Mouse (Mus musculus) neural tube, embryonic 12.5 days (tissue): ENCODE results near the gene Cdh1. TPM values are rescaled to one million over a fixed set of nuclear protein-coding genes. Genes with fewer than 3 reads are reported as not detected.

ENCODE experiments used
- ATAC-seq: fragments of 200-750 bp; cut with Nextera tagmentation; 2 replicates; pipeline ENCODE4 v1.8.0; 2017; ENCODE audit warnings: low read depth, mild to moderate bottlenecking, moderate TSS enrichment, moderate library complexity; ENCODE audit not compliant: low FRiP score
- H3K27ac ChIP-seq: fragments of 300-500 bp; sonication (generic); 2 replicates; pipeline ENCODE4 v1.5.1; 2016
- H3K27me3 ChIP-seq: fragments of 300-500 bp; sonication (generic); replicated peaks from 2 replicates; pipeline ENCODE4 v1.6.1; 2016; ENCODE audit warnings: mild to moderate bottlenecking
- H3K36me3 ChIP-seq: fragments of 300-500 bp; sonication (generic); 2 replicates; pipeline ENCODE4 v1.6.1; 2016; ENCODE audit warnings: mild to moderate bottlenecking
- H3K4me1 ChIP-seq: fragments of 300-500 bp; sonication (generic); 2 replicates; pipeline ENCODE4 v1.6.1; 2016
- H3K4me2 ChIP-seq: fragments of 300-500 bp; sonication (generic); replicated peaks from 2 replicates; pipeline ENCODE4 v1.6.1; 2016; ENCODE audit warnings: mild to moderate bottlenecking
- H3K4me3 ChIP-seq: fragments of 300-500 bp; sonication (generic); 2 replicates; pipeline ENCODE4 v1.5.1; 2016
- H3K9ac ChIP-seq: fragments of 300-500 bp; sonication (generic); 2 replicates; pipeline ENCODE4 v1.6.1; 2016; ENCODE audit warnings: mild to moderate bottlenecking
- H3K9me3 ChIP-seq: fragments of 300-500 bp; sonication (generic); 2 replicates; pipeline ENCODE4 v1.6.1; 2016; ENCODE audit warnings: mild to moderate bottlenecking
- WGBS: fragments of 180-500 bp; shearing (Covaris S2); methylation state at CpG from one replicate; pipeline ENCODE4 v1.1.7; 2016; 5-methylcytosine and 5-hydroxymethylcytosine counted together
- polyA plus RNA-seq: library from polyadenylated mRNA; unstranded; fragments of >200 nt; fragmentation: Nextera tagmentation; extraction: Ambion mirVana; gene quantifications from 2 replicates; pipeline ENCODE4 v1.2.1, GENCODE M21; 2016

Cdh1 gene
- polyA plus RNA-seq, 1 experiment from 2014 or later, result 3.4 TPM

DNA sequence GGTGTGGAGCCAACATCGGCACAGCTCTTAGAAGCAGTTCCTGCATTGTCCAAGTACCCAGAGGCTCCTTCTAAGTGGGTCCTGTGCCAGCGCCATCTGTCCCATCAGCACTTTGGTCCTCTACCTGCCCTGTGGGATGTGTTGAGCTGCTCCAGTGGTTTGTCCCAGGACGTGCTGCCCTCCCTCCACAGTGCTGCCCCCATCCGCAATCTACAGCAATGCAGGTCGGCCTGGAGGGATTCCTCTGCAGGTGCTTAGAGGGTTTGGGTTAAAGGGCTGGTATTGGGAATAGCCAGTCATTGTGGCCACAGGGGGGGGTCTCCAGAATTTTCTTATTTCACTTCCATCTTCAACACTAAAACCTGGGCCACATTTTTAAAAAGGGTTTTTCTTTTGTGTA lies 28.8 kb downstream of the Cdh1 start:
- no peak overlapping the region for H3K27ac ChIP-seq
- no peaks in the 10 kb centered on the region for H3K36me3 ChIP-seq
- no peak for ATAC-seq
- H3K4me3 ChIP-seq, result no peak overlapping the region
- H3K9ac ChIP-seq, result no peak overlapping the region
- no peaks in the 10 kb centered on the region for H3K27me3 ChIP-seq
- H3K4me1 ChIP-seq, result no peaks in the 10 kb centered on the region
- no peak overlapping the region for H3K4me2 ChIP-seq
- H3K9me3 ChIP-seq, result no peaks in the 10 kb centered on the region
- 46% methylated on average over 5 of the region's 5 CpGs for WGBS

DNA sequence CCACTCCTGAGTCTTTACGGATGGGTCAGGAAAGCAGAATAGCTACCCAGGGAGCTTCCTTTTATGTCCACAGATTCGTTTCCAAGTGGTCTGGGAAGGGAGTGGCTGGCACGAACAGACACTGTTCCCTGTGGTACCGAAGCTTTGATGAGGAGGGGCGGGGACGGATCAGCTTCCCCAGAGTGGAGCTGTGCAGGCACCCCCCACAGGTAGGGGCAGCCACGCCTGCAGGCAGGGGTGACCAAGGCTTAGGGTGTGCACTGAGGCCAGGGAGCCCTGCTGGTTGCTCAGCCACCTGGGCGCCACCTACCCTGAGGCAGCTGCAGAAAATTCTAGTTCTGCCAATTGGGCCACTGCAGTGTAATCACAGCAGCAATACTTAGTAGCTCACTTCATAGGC lies 29.5 kb downstream of the Cdh1 start:
- 13% methylated on average over 8 of the region's 8 CpGs for WGBS
- no peak overlapping the region for H3K4me3 ChIP-seq
- ATAC-seq, result no peak

DNA sequence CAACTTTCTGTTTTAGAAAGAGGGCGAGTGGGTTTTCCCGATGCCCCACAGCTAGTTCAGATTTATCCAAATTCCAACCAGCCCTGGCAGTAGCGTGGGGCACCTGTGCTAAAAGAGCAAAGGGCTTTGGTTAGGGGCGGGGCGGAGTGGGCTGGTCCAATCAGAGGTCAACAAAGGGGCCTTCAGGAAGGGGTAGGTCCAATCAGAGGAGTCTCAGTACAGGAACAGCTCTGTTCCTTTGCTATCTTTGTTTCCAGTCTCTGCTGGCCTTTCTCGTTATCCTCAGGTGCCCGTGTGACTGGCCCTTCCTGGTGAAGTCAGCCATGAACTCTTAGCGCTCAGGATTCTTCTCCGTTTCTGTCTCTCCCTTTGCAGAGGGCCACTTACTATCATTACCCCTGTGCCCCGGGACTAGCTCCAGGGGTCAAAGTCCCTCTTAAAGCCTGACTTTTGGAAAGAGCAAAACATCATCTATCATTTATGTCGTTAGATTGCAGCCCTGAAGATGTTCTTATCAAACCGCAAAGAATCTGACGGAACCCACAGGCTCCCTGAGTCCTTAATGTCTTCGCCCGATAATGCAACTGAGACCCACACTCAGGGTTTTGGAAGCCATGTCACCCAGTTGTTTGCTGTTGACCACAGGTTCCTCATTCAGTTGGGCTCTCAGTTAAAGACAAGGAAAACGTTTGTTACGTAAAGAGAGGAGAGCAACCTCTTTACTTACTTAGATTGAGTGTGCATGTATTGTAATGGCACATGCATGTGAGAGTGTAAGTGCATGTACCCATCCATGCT lies 30.4 kb downstream of the Cdh1 start:
- H3K27me3 ChIP-seq, result no peaks in the 10 kb centered on the region
- 0 out of 2 replicates have a peak overlapping the region, but pooled peaks have one; percentile 1 for H3K9ac ChIP-seq
- no peak overlapping the region for H3K27ac ChIP-seq
- H3K9me3 ChIP-seq, result no peaks in the 10 kb centered on the region
- 73% methylated on average over 17 of the region's 17 CpGs for WGBS
- no peaks in the 10 kb centered on the region for H3K36me3 ChIP-seq
- ATAC-seq, result no peak
- H3K4me1 ChIP-seq, result no peaks in the 10 kb centered on the region
- no peak overlapping the region for H3K4me3 ChIP-seq
- H3K4me2 ChIP-seq, result no peak overlapping the region

More for the DNA sequence above, 29.5 kb downstream of the Cdh1 start:
- H3K9ac ChIP-seq, result no peak overlapping the region
- H3K27me3 ChIP-seq, result no peaks in the 10 kb centered on the region
- H3K4me1 ChIP-seq, result no peaks in the 10 kb centered on the region
- H3K9me3 ChIP-seq, result no peaks in the 10 kb centered on the region
- no peak overlapping the region for H3K27ac ChIP-seq
- no peaks in the 10 kb centered on the region for H3K36me3 ChIP-seq
- no peak overlapping the region for H3K4me2 ChIP-seq

DNA sequence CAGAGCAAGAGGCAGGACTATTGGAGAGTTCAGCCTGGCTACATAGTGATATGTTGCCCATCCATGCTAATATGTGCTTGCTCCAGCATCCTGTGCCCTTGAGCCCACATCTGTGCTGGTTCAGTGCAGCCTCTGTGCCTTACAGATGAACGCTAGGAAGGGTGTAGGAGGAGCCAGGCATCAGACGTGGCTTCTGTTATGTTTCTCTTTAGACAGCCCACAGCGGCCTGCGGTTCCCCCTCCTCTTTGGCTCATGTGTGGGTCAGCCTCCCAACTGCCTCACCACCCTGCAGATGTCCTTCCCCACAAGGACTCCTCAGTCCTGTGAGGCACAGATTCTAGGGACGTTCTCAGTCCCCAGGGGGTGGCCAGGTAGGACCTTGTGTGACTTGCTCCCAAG lies 32.1 kb downstream of the Cdh1 start:
- H3K9me3 ChIP-seq, result no peaks in the 10 kb centered on the region
- H3K9ac ChIP-seq, result no peak overlapping the region
- H3K4me3 ChIP-seq, result no peak overlapping the region
- no peak overlapping the region for H3K4me2 ChIP-seq
- no peaks in the 10 kb centered on the region for H3K4me1 ChIP-seq
- no peaks in the 10 kb centered on the region for H3K36me3 ChIP-seq
- no peak overlapping the region for H3K27ac ChIP-seq
- no peak for ATAC-seq
- WGBS, result 47% methylated on average over 5 of the region's 5 CpGs
- H3K27me3 ChIP-seq, result no peaks in the 10 kb centered on the region

DNA sequence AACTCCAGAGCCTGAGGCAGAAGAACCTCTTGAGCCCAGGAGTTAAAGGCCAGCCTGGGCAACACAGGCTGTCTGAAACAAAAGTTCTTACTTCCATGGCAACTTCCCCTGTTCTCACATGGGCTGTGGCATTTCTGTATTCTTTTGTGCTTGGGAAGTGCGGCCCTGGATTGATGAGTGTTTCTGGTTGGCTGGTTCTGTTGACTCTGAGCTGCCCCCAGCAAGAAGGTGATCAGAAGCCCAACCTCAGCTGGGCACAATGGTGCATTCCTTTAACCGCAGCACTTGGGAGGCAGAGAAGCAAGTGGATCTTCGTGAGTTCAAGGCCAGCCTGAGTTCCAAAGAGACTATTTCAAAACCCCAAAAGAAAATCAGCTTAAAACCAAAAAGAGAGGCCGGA lies 34.3 kb downstream of the Cdh1 start:
- no peaks in the 10 kb centered on the region for H3K27me3 ChIP-seq
- H3K9me3 ChIP-seq, result no peaks in the 10 kb centered on the region
- 72% methylated on average over 4 of the region's 4 CpGs for WGBS
- H3K4me1 ChIP-seq, result no peaks in the 10 kb centered on the region
- ATAC-seq, result no peak
- no peak overlapping the region for H3K4me2 ChIP-seq
- H3K36me3 ChIP-seq, result no peaks in the 10 kb centered on the region
- no peak overlapping the region for H3K9ac ChIP-seq
- H3K27ac ChIP-seq, result no peak overlapping the region
- no peak overlapping the region for H3K4me3 ChIP-seq

DNA sequence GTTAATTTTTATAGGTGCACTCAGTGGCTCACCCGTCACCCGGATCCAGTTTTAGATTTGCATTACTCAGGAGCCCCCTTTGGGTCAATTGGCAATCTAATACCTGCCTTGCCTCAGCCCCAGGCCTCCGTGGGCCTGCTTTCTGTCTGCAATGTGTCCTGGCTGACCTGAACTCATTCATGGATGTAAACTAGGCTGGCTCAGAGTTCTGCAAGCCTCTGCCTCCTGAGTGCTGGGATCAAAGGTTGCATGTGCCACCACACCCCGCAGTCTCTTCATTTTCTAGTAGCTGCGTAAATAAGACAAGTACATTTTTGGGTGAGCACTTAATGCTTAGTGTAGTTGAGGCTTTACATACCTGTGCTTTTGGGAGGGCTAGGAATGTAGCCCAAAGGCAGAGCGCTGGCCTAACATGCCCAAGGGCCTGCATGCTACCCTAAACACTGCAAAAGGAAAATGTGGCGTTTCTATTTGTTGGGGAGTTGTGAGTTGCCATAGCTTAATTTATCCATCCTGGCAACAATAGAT lies 35.7 kb downstream of the Cdh1 start:
- ATAC-seq, result no peak
- Histone ChIP-seq H3K4me3 (no peak overlapping the region), H3K4me2 (no peak overlapping the region), H3K9ac (no peak overlapping the region), H3K4me1 (no peaks in the 10 kb centered on the region), H3K27me3 (no peaks in the 10 kb centered on the region), H3K9me3 (no peaks in the 10 kb centered on the region), H3K27ac (no peak overlapping the region), H3K36me3 (no peaks in the 10 kb centered on the region)
- 91% methylated on average over 7 of the region's 7 CpGs for WGBS

DNA sequence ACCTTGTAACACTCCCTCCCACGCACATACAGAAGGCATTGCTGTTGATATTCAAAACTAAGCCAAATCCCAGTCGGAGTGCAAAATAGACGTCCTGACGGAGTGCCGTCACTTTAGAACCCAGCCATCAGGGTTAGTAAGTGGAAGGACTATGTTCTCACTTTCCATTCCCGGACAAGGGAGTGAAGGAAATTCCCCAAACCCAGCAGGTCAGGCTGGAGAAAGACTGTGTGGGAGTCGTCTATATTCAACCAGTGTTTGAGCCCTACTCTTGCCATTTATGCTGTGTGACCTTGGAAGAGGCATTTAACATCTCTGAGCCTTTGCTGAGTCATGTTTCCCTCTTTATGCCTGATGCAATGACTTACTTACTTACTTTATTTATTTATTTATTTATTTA lies 37.1 kb downstream of the Cdh1 start:
- H3K9ac ChIP-seq, result no peak overlapping the region
- no peaks in the 10 kb centered on the region for H3K4me1 ChIP-seq
- no peak overlapping the region for H3K4me2 ChIP-seq
- no peaks in the 10 kb centered on the region for H3K27me3 ChIP-seq
- H3K4me3 ChIP-seq, result no peak overlapping the region
- H3K36me3 ChIP-seq, result no peaks in the 10 kb centered on the region
- ATAC-seq, result no peak
- H3K27ac ChIP-seq, result no peak overlapping the region
- H3K9me3 ChIP-seq, result no peaks in the 10 kb centered on the region
- 89% methylated on average over 7 of the region's 7 CpGs for WGBS

DNA sequence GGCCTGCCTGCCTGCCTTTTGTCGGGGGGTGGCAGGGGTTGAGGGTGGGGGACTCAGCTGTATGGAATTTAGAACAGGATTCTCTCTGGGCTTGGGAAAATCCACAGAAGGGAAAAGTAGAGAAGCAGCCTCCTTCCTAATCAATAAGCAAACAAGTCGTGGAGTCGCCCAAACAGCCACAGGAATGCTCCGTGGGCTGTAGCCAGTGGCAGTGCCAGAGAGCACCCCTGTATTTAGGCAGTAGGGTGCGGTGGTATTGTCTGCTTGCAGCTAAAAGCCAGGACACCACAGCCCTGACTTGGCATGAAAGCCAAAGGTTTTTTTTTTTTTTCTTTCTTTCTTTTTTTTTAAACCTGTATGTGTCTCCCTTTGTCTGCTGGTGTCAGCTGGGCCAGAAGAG lies 37.8 kb downstream of the Cdh1 start:
- H3K4me3 ChIP-seq, result no peak overlapping the region
- H3K36me3 ChIP-seq, result no peaks in the 10 kb centered on the region
- H3K27ac ChIP-seq, result no peak overlapping the region
- H3K4me1 ChIP-seq, result no peaks in the 10 kb centered on the region
- no peak overlapping the region for H3K4me2 ChIP-seq
- WGBS, result 90% methylated on average over 5 of the region's 5 CpGs
- no peak overlapping the region for H3K9ac ChIP-seq
- H3K9me3 ChIP-seq, result no peaks in the 10 kb centered on the region
- H3K27me3 ChIP-seq, result no peaks in the 10 kb centered on the region
- ATAC-seq, result no peak

DNA sequence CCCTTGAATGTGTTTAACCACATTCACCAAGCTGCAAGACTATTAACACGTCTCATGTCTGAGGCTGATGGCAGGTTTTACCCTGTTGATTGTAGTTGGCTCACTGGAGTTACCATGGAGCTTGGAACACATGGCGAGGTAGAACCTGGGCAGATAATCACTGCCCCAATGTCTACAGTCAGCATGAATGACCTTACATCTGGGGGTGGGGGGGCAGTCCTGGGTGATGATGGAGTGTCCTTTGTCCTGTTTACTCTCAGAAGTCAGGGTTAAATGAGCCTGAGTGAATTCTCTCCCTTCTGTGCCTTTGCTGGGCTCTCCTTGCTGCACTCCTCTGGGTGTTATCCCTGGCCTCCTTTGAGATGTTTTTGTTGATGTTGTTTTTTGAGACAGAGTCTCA lies 39.0 kb downstream of the Cdh1 start:
- H3K4me3 ChIP-seq, result no peak overlapping the region
- H3K36me3 ChIP-seq, result no peaks in the 10 kb centered on the region
- no peaks in the 10 kb centered on the region for H3K27me3 ChIP-seq
- H3K4me1 ChIP-seq, result no peaks in the 10 kb centered on the region
- WGBS, result 75% methylated on average over 2 of the region's 2 CpGs
- H3K9me3 ChIP-seq, result no peaks in the 10 kb centered on the region
- no peak overlapping the region for H3K9ac ChIP-seq
- H3K4me2 ChIP-seq, result no peak overlapping the region
- ATAC-seq, result no peak
- H3K27ac ChIP-seq, result no peak overlapping the region

DNA sequence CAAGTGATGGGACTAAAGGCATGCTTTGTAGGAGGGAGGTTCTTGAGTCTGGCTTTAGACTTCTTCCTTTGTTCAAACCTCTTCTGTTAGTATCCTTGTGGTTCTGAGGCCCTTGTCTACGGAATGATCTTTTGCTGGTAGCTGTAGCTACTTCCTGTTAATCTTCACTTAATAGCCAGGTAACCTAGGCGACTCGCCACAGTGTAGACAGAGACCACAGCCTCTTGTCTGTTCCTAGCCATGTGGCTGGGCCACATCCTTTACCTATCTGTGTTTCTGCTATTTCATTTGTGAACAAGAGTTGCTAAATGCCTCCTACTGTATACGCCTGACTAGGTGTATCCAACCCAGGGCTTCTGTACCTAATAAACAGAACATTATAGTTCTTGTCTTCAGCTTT lies 39.9 kb downstream of the Cdh1 start:
- H3K4me2 ChIP-seq, result no peak overlapping the region
- H3K9me3 ChIP-seq, result no peaks in the 10 kb centered on the region
- no peaks in the 10 kb centered on the region for H3K36me3 ChIP-seq
- WGBS, result 92% methylated on average over 4 of the region's 4 CpGs
- no peak overlapping the region for H3K4me3 ChIP-seq
- H3K27me3 ChIP-seq, result no peaks in the 10 kb centered on the region
- H3K4me1 ChIP-seq, result no peaks in the 10 kb centered on the region
- H3K9ac ChIP-seq, result no peak overlapping the region
- no peak overlapping the region for H3K27ac ChIP-seq
- ATAC-seq, result no peak

DNA sequence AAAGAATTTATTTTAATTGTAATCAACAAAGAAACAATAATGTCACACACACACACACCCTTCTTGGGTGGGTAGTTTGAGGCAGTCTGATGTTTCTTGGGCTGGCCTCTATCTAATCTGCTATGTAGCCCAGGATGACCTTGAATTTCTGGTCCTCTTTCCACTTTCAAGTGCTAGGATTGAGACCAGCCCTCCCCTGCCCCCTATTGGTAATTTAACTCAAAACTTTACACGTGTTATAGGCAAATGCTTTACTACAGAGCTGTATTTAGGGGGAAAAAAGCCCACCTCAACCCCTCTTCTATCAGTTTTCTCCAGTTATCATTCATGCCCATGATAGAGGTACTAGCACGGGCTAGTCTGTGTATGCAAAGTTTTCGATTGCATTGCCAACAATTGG lies 41.8 kb downstream of the Cdh1 start:
- ATAC-seq, result no peak
- no peak overlapping the region for H3K4me2 ChIP-seq
- H3K9ac ChIP-seq, result no peak overlapping the region
- H3K4me1 ChIP-seq, result no peaks in the 10 kb centered on the region
- no peak overlapping the region for H3K27ac ChIP-seq
- H3K36me3 ChIP-seq, result no peaks in the 10 kb centered on the region
- 71% methylated on average over 3 of the region's 3 CpGs for WGBS
- no peaks in the 10 kb centered on the region for H3K27me3 ChIP-seq
- no peak overlapping the region for H3K4me3 ChIP-seq
- H3K9me3 ChIP-seq, result no peaks in the 10 kb centered on the region

DNA sequence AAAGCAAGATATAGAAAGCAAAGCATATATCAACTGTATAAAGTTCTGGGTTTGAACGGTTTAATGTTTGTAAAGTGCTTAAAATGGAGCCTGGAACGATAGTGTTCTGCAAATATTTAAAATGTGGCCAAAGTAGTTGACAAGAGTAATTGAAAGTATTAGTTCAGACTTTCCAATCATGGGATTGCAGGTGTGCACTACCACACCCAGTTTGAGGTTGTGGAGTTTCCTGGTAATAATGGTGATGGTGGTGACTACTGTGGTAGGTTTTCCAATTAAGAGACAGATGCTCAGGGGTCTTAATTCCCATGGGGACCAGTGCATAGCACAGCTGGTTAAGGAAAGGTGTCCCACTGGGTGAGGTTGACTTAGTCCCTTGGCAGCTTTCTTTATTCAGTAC lies 43.0 kb downstream of the Cdh1 start:
- 93% methylated on average over 2 of the region's 2 CpGs for WGBS
- Histone ChIP-seq H3K36me3 (no peaks in the 10 kb centered on the region), H3K4me2 (no peak overlapping the region), H3K27me3 (no peaks in the 10 kb centered on the region), H3K4me3 (no peak overlapping the region), H3K9me3 (no peaks in the 10 kb centered on the region), H3K4me1 (no peaks in the 10 kb centered on the region), H3K27ac (no peak overlapping the region), H3K9ac (no peak overlapping the region)
- no peak for ATAC-seq

DNA sequence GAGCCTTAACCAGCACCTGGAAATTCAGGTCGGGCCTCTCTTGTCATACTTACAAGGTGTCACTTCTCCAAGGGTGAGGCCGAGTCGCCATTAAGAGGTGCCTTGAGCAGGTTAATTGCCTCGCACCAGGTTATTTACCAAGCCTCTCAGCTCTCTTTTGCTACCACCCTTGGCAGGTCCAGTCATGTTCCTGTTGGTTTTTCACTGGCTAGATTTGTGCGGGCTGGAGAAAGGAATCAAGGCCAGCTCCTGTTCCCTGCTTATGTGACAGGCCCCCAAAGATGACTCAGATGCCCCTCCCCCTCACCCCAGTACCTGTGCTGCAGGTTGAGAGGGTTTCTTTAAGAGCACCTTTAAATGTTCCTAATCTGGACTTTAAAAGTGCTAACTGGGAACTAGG lies 43.6 kb downstream of the Cdh1 start:
- Histone ChIP-seq H3K27me3 (no peaks in the 10 kb centered on the region), H3K27ac (no peak overlapping the region), H3K4me2 (no peak overlapping the region), H3K9ac (no peak overlapping the region), H3K4me3 (no peak overlapping the region), H3K4me1 (no peaks in the 10 kb centered on the region), H3K36me3 (no peaks in the 10 kb centered on the region), H3K9me3 (no peaks in the 10 kb centered on the region)
- WGBS, result 79% methylated on average over 5 of the region's 5 CpGs
- no peak for ATAC-seq
